Mouse (Mus musculus): ENCODE measurements at regions not wholly inside any gene's neighbourhood (a gene's known extent, or its start where the extent isn't known, plus 50 kb on each side); places are given as distances from the start of the nearest gene placed in this dataset.

- ATAC-seq (ENCODE audit: extremely low read depth, insufficient number of reproducible peaks, low FRiP score, poor library complexity, severe bottlenecking), result no peak
Observed at GRCm38 (mm10) chr10:117447626-117448025, 67.8 kb upstream of the Cpsf6 start.

- no peak for ATAC-seq (ENCODE audit: extremely low read depth, insufficient number of reproducible peaks, low FRiP score, poor library complexity, severe bottlenecking)
Observed at GRCm38 (mm10) chr10:117447206-117447605, 67.4 kb upstream of the Cpsf6 start.

GRCm38 (mm10) chr10:117446776-117447175, 67.0 kb upstream of the Cpsf6 start:
- ATAC-seq (ENCODE audit: extremely low read depth, insufficient number of reproducible peaks, low FRiP score, poor library complexity, severe bottlenecking), result no peak

GRCm38 (mm10) chr10:117445801-117446490, 66.1 kb upstream of the Cpsf6 start:
- ATAC-seq (ENCODE audit: extremely low read depth, insufficient number of reproducible peaks, low FRiP score, poor library complexity, severe bottlenecking), result no peak

- no peak for ATAC-seq (ENCODE audit: extremely low read depth, insufficient number of reproducible peaks, low FRiP score, poor library complexity, severe bottlenecking)
Observed at GRCm38 (mm10) chr10:117445181-117445790, 65.5 kb upstream of the Cpsf6 start.

- ATAC-seq (ENCODE audit: extremely low read depth, insufficient number of reproducible peaks, low FRiP score, poor library complexity, severe bottlenecking), result no peak
Observed at GRCm38 (mm10) chr10:117444761-117445160, 64.9 kb upstream of the Cpsf6 start.

GRCm38 (mm10) chr10:117443426-117444350, 63.9 kb upstream of the Cpsf6 start:
- no peak for ATAC-seq (ENCODE audit: extremely low read depth, insufficient number of reproducible peaks, low FRiP score, poor library complexity, severe bottlenecking)

- no peak for ATAC-seq (ENCODE audit: extremely low read depth, insufficient number of reproducible peaks, low FRiP score, poor library complexity, severe bottlenecking)
Observed at GRCm38 (mm10) chr10:117441979-117442803, 62.4 kb upstream of the Cpsf6 start.

GRCm38 (mm10) chr10:117441121-117441978, 61.5 kb upstream of the Cpsf6 start:
- ATAC-seq (ENCODE audit: extremely low read depth, insufficient number of reproducible peaks, low FRiP score, poor library complexity, severe bottlenecking), result no peak

- ATAC-seq (ENCODE audit: extremely low read depth, insufficient number of reproducible peaks, low FRiP score, poor library complexity, severe bottlenecking), result no peak
Observed at GRCm38 (mm10) chr10:117440225-117440976, 60.6 kb upstream of the Cpsf6 start.

GRCm38 (mm10) chr10:117439206-117440110, 59.6 kb upstream of the Cpsf6 start:
- ATAC-seq (ENCODE audit: extremely low read depth, insufficient number of reproducible peaks, low FRiP score, poor library complexity, severe bottlenecking), result no peak

- no peak for ATAC-seq (ENCODE audit: extremely low read depth, insufficient number of reproducible peaks, low FRiP score, poor library complexity, severe bottlenecking)
Observed at GRCm38 (mm10) chr10:117438614-117439193, 58.9 kb upstream of the Cpsf6 start.

- ATAC-seq (ENCODE audit: extremely low read depth, insufficient number of reproducible peaks, low FRiP score, poor library complexity, severe bottlenecking), result no peak
Observed at GRCm38 (mm10) chr10:117437970-117438369, 58.2 kb upstream of the Cpsf6 start.

- ATAC-seq (ENCODE audit: extremely low read depth, insufficient number of reproducible peaks, low FRiP score, poor library complexity, severe bottlenecking), result no peak
Observed at GRCm38 (mm10) chr10:117436875-117437715, 57.3 kb upstream of the Cpsf6 start.

- no peak for ATAC-seq (ENCODE audit: extremely low read depth, insufficient number of reproducible peaks, low FRiP score, poor library complexity, severe bottlenecking)
Observed at GRCm38 (mm10) chr10:117436308-117436874, 56.6 kb upstream of the Cpsf6 start.
